Mouse (Mus musculus): ENCODE measurements around the gene Susd2.

Susd2 gene

GRCm38 (mm10) chr10:75654053-75654452, 10.2 kb upstream of the Susd2 start:
- DNase-seq (ENCODE audit: low read depth, low spot score), result no peak

GRCm38 (mm10) chr10:75651381-75652068, 7.7 kb upstream of the Susd2 start:
- DNase-seq (ENCODE audit: low read depth, low spot score), result no peak

GRCm38 (mm10) chr10:75650306-75650902, 6.6 kb upstream of the Susd2 start:
- DNase-seq (ENCODE audit: low read depth, low spot score), result no peak

GRCm38 (mm10) chr10:75649406-75649995, 5.7 kb upstream of the Susd2 start:
- DNase-seq (ENCODE audit: low read depth, low spot score), result no peak

GRCm38 (mm10) chr10:75649001-75649400, 5.2 kb upstream of the Susd2 start:
- DNase-seq (ENCODE audit: low read depth, low spot score), result no peak

- no peak for DNase-seq (ENCODE audit: low read depth, low spot score)
Measured at GRCm38 (mm10) chr10:75648091-75648490, 4.3 kb upstream of the Susd2 start.

- peak; percentile 61 for DNase-seq (ENCODE audit: low read depth, low spot score)
Measured at GRCm38 (mm10) chr10:75647362-75647761, 3.6 kb upstream of the Susd2 start.

- no peak for DNase-seq (ENCODE audit: low read depth, low spot score)
Measured at GRCm38 (mm10) chr10:75646406-75646805, 2.6 kb upstream of the Susd2 start.

- no peak for DNase-seq (ENCODE audit: low read depth, low spot score)
Measured at GRCm38 (mm10) chr10:75645616-75646015, 1.8 kb upstream of the Susd2 start.

- no peak for DNase-seq (ENCODE audit: low read depth, low spot score)
Measured at GRCm38 (mm10) chr10:75642891-75643290, 917 bp downstream of the Susd2 start.

GRCm38 (mm10) chr10:75642436-75642835, 1.4 kb downstream of the Susd2 start:
- DNase-seq (ENCODE audit: low read depth, low spot score), result no peak

- DNase-seq (ENCODE audit: low read depth, low spot score), result no peak
Measured at GRCm38 (mm10) chr10:75641721-75642222, 2.0 kb downstream of the Susd2 start.

- DNase-seq (ENCODE audit: low read depth, low spot score), result no peak
Measured at GRCm38 (mm10) chr10:75637711-75638110, 6.1 kb downstream of the Susd2 start.

- no peak for DNase-seq (ENCODE audit: low read depth, low spot score)
Measured at GRCm38 (mm10) chr10:75636084-75636786, 7.6 kb downstream of the Susd2 start.

GRCm38 (mm10) chr10:75635693-75636055, 8.1 kb downstream of the Susd2 start:
- DNase-seq (ENCODE audit: low read depth, low spot score), result peak; percentile 79

GRCm38 (mm10) chr10:75635019-75635692, 8.7 kb downstream of the Susd2 start:
- DNase-seq (ENCODE audit: low read depth, low spot score), result no peak

- DNase-seq (ENCODE audit: low read depth, low spot score), result no peak
Measured at GRCm38 (mm10) chr10:75634610-75635009, 9.2 kb downstream of the Susd2 start.

GRCm38 (mm10) chr10:75633576-75634139, 10.2 kb downstream of the Susd2 start:
- DNase-seq (ENCODE audit: low read depth, low spot score), result no peak

GRCm38 (mm10) chr10:75633048-75633447, 10.8 kb downstream of the Susd2 start:
- peak; percentile 62 for DNase-seq (ENCODE audit: low read depth, low spot score)

- DNase-seq (ENCODE audit: low read depth, low spot score), result peak; percentile 88
Measured at GRCm38 (mm10) chr10:75632633-75633032, 11.2 kb downstream of the Susd2 start.

GRCm38 (mm10) chr10:75627490-75627889, 16.3 kb downstream of the Susd2 start:
- peak; percentile 81 for DNase-seq (ENCODE audit: low read depth, low spot score)
